Mouse (Mus musculus) hindbrain, postnatal 0 days (tissue): ENCODE measurements at regions not wholly inside any gene's neighbourhood (a gene's known extent, or its start where the extent isn't known, plus 50 kb on each side); places are given as distances from the start of the nearest gene placed in this dataset.

ENCODE experiments used
- ATAC-seq: fragments of 200-750 bp; cut with Nextera tagmentation; 2 replicates; pipeline ENCODE4 v1.8.0; 2017; ENCODE audit warnings: mild to moderate bottlenecking, moderate TSS enrichment, moderate library complexity
- DNase-seq: peaks from one replicate; pipeline ENCODE4 v3.0.0-alpha.2; 2015; ENCODE audit warnings: low spot score
- H3K27ac ChIP-seq: fragments of 300-500 bp; sonication (generic); 2 replicates; pipeline ENCODE4 v1.5.1; 2014; ENCODE audit warnings: mild to moderate bottlenecking
- H3K27me3 ChIP-seq: fragments of 300-500 bp; sonication (generic); 2 replicates; pipeline ENCODE4 v1.6.1; 2014; ENCODE audit warnings: low read length, mixed read lengths; ENCODE audit not compliant: insufficient read depth
- H3K36me3 ChIP-seq: fragments of 300-500 bp; sonication (generic); 2 replicates; pipeline ENCODE4 v1.6.1; 2014; ENCODE audit warnings: low read length, mixed read lengths; ENCODE audit not compliant: insufficient read depth
- H3K4me1 ChIP-seq: fragments of 300-500 bp; sonication (generic); 2 replicates; pipeline ENCODE4 v1.6.1; 2014; ENCODE audit warnings: antibody characterized with exemption, low read length, mixed read lengths; ENCODE audit not compliant: insufficient read depth
- H3K4me2 ChIP-seq: fragments of 300-500 bp; sonication (generic); 2 replicates; pipeline ENCODE4 v1.6.1; 2014; ENCODE audit warnings: low read depth, mild to moderate bottlenecking, low read length, moderate library complexity, mixed read lengths
- H3K4me3 ChIP-seq: fragments of 300-500 bp; sonication (generic); 2 replicates; pipeline ENCODE4 v1.5.1; 2014; ENCODE audit warnings: low read length
- H3K9ac ChIP-seq: fragments of 300-500 bp; sonication (generic); replicated peaks from 2 replicates; pipeline ENCODE4 v1.6.1; 2014; ENCODE audit warnings: mild to moderate bottlenecking, low read length, moderate library complexity, mixed read lengths
- H3K9me3 ChIP-seq: fragments of 300-500 bp; sonication (generic); 2 replicates; pipeline ENCODE4 v1.6.1; 2016; ENCODE audit warnings: low read length, mixed read lengths
- CTCF ChIP-seq: IDR thresholded peaks from 2 replicates; pipeline ENCODE4 v1.5.1; 2016; ENCODE audit warnings: antibody characterized with exemption, control low read depth, low read depth
- WGBS: fragments of 180-500 bp; shearing (Covaris S2); extraction: QIAGEN DNeasy Blood & Tissue Kit; methylation state at CpG from one replicate; pipeline ENCODE4 v1.1.7; 2014; 5-methylcytosine and 5-hydroxymethylcytosine counted together

GRCm38 (mm10) chr6:100040459-100040984 lies 246.8 kb downstream of the Rybp start:
- 58% methylated on average over 7 of the region's 7 CpGs for WGBS
- Histone ChIP-seq H3K36me3 (no peaks in the 10 kb centered on the region), H3K27ac (no peak overlapping the region), H3K9ac (no peak overlapping the region), H3K4me3 (no peak overlapping the region), H3K9me3 (no peaks in the 10 kb centered on the region), H3K4me2 (no peak overlapping the region), H3K4me1 (no peaks in the 10 kb centered on the region), H3K27me3 (peaks cover 26% of the 10 kb centered on the region)
- ATAC-seq, result no peak
- DNase-seq, result no peak
- TF ChIP-seq CTCF, result no peak

GRCm38 (mm10) chr6:100032701-100033100 lies 254.6 kb downstream of the Rybp start:
- no peaks in the 10 kb centered on the region for H3K9me3 ChIP-seq
- H3K36me3 ChIP-seq, result no peaks in the 10 kb centered on the region
- no peak overlapping the region for H3K4me2 ChIP-seq
- peak; percentile 15; the same call in 1 of the 2 replicates for ATAC-seq
- peaks cover 3% of the 10 kb centered on the region; the same call in 1 of the 2 replicates for H3K27me3 ChIP-seq
- WGBS, result 36% methylated on average over 10 of the region's 10 CpGs
- H3K4me1 ChIP-seq, result no peaks in the 10 kb centered on the region
- H3K27ac ChIP-seq, result no peak overlapping the region
- peak; percentile 66 for DNase-seq
- no peak overlapping the region for H3K9ac ChIP-seq
- TF ChIP-seq CTCF, result no peak
- no peak overlapping the region for H3K4me3 ChIP-seq

- WGBS, result 20% methylated on average over 2 of the region's 2 CpGs
- Histone ChIP-seq H3K9ac (no peak overlapping the region), H3K9me3 (no peaks in the 10 kb centered on the region), H3K4me2 (no peak overlapping the region), H3K27ac (no peak overlapping the region), H3K36me3 (no peaks in the 10 kb centered on the region), H3K4me3 (no peak overlapping the region), H3K27me3 (no peaks in the 10 kb centered on the region; the same call in 1 of the 2 replicates), H3K4me1 (no peaks in the 10 kb centered on the region)
- no peak for TF ChIP-seq CTCF
- no peak for ATAC-seq
- no peak for DNase-seq
Observed at GRCm38 (mm10) chr6:100030522-100030921, 256.8 kb downstream of the Rybp start.

GRCm38 (mm10) chr6:100030010-100030409 lies 257.3 kb downstream of the Rybp start:
- no peak overlapping the region for H3K4me2 ChIP-seq
- no peaks in the 10 kb centered on the region for H3K9me3 ChIP-seq
- H3K4me1 ChIP-seq, result no peaks in the 10 kb centered on the region
- H3K27ac ChIP-seq, result no peak overlapping the region
- 0 out of 2 replicates have a peak, but pooled peaks have one; percentile 30 for ATAC-seq
- no peak overlapping the region for H3K4me3 ChIP-seq
- no peak overlapping the region for H3K9ac ChIP-seq
- DNase-seq, result peak; percentile 35
- WGBS, result 16% methylated on average over 9 of the region's 9 CpGs
- no peaks in the 10 kb centered on the region for H3K27me3 ChIP-seq
- no peak for TF ChIP-seq CTCF
- no peaks in the 10 kb centered on the region for H3K36me3 ChIP-seq

GRCm38 (mm10) chr6:100027524-100027923 lies 259.8 kb downstream of the Rybp start:
- H3K4me3 ChIP-seq, result no peak overlapping the region
- no peaks in the 10 kb centered on the region for H3K36me3 ChIP-seq
- TF ChIP-seq CTCF, result no peak
- no peak overlapping the region for H3K4me2 ChIP-seq
- no peak overlapping the region for H3K9ac ChIP-seq
- H3K27me3 ChIP-seq, result no peaks in the 10 kb centered on the region
- no peak for ATAC-seq
- no peak overlapping the region for H3K27ac ChIP-seq
- 47% methylated on average over 5 of the region's 5 CpGs for WGBS
- no peak for DNase-seq
- no peaks in the 10 kb centered on the region for H3K4me1 ChIP-seq
- no peaks in the 10 kb centered on the region for H3K9me3 ChIP-seq

- no peak overlapping the region for H3K9ac ChIP-seq
- no peak overlapping the region for H3K27ac ChIP-seq
- H3K9me3 ChIP-seq, result no peaks in the 10 kb centered on the region
- H3K4me2 ChIP-seq, result no peak overlapping the region
- H3K27me3 ChIP-seq, result no peaks in the 10 kb centered on the region
- WGBS, result 30% methylated on average over 5 of the region's 5 CpGs
- no peak for TF ChIP-seq CTCF
- H3K4me1 ChIP-seq, result no peaks in the 10 kb centered on the region
- ATAC-seq, result no peak
- H3K36me3 ChIP-seq, result no peaks in the 10 kb centered on the region
- no peak overlapping the region for H3K4me3 ChIP-seq
- DNase-seq, result peak; percentile 42
Observed at GRCm38 (mm10) chr6:100025531-100025951, 261.7 kb downstream of the Rybp start.

- Histone ChIP-seq H3K4me1 (no peaks in the 10 kb centered on the region), H3K4me3 (no peak overlapping the region), H3K27ac (no peak overlapping the region), H3K36me3 (no peaks in the 10 kb centered on the region), H3K9ac (no peak overlapping the region), H3K9me3 (no peaks in the 10 kb centered on the region), H3K4me2 (no peak overlapping the region), H3K27me3 (no peaks in the 10 kb centered on the region)
- DNase-seq (no peak), ATAC-seq (no peak)
- 68% methylated on average over 7 of the region's 7 CpGs for WGBS
- no peak for TF ChIP-seq CTCF
Observed at GRCm38 (mm10) chr6:100023434-100024095, 263.7 kb downstream of the Rybp start.
